Mouse (Mus musculus): Measurements from ENCODE around the gene 4930447C04Rik.

- TF ChIP-seq CTCF (IDR thresholded peaks at IDR 0.05; ENCODE audit: low read depth, low read length) (no peak), POLR2A (IDR thresholded peaks at IDR 0.05; ENCODE audit: extremely low read depth, insufficient read depth, low read length) (no peak)
Observed at GRCm38 (mm10) chr12:72852264-72852663, 88.3 kb downstream of the 4930447C04Rik start.

Measured in liver, adult 2 months (tissue).